Mouse (Mus musculus) naive thymus-derived CD4-positive, alpha-beta T cell, adult 2 months (primary cell): ENCODE data around the gene Ice2.

Source experiments
- DNase-seq: peaks from one replicate; pipeline ENCODE4 v3.0.0-alpha.2; 2011; ENCODE audit warnings: low read depth

Gene Ice2

DNA sequence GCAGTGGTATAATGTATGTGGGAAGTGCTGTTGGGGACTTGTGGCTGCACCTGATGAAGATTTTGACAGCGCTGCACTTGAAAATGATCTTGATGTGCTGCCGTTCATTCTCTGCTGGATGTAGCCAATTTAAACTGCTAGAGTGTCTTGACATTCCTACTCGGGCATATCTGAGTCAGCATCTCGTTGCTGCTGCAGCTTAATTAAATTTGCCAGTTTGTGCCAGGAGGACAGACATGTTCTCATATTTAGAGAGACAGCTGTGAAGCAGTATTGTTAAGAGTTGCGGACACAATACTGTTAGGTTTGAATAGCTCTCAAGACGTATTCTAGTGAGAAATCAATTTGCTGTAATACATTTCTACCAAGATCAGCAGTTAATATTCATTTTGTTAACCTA lies 7.0 kb downstream of the Ice2 start:
- no peak for DNase-seq

DNA sequence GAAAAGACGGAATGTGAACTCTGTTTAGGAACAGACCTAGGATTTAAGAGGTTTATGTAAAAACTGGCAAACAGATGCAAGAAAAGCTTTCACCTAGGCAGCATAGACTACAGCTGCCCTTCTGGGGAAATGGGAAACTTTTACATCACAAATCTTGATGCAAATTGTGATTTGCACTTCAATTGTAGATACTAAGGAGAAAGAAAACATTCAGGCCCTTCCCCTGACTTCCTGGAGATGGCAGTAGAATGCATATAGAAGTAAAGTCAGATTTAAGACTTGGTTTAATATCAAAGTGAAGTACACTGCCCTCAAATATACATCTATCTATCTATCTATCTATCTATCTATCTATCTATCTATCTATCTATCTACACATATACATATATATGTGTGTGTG lies 21.8 kb downstream of the Ice2 start:
- peak; percentile 24 for DNase-seq

DNA sequence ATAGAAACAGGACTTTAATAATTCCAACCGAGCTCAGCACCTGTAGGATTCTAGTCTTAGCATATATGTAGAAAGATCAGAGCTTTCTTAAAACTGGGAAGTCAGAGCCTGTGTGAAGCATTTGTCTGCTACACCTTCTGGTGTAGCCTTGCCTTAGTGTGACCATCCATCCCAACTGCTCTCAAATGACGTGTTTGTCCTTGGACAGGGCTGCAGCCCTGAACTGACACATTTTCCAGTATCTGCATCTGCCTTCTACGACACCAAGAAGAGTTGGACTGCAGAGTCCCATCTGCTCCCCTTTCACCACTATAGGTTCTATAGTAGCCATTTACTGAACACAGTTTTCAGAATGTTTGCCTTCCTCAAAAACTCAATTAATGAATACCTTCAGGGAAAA lies 32.8 kb downstream of the Ice2 start:
- no peak for DNase-seq

GRCm38 (mm10) chr9:69431863-69432555 lies 34.3 kb downstream of the Ice2 start:
- no peak for DNase-seq

DNA sequence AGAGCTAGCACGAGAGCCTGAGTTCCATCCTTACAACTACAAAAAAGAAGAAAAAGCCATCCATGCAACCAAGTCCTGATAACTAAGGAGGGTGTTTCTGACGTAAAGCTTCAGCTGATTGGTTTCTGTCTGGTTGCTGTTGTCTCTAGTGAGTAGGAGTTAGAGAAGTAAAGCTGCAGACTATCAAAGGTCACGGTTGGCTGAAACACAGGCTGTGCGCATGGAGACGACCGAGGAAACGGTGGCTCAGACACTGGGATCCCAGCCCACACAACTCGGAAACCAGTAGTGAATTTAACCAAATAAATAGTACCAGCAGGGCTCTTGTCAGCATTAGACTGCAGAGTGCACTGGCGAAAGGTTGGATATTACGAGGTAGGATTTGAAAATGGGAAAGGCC lies 37.5 kb downstream of the Ice2 start:
- no peak for DNase-seq

DNA sequence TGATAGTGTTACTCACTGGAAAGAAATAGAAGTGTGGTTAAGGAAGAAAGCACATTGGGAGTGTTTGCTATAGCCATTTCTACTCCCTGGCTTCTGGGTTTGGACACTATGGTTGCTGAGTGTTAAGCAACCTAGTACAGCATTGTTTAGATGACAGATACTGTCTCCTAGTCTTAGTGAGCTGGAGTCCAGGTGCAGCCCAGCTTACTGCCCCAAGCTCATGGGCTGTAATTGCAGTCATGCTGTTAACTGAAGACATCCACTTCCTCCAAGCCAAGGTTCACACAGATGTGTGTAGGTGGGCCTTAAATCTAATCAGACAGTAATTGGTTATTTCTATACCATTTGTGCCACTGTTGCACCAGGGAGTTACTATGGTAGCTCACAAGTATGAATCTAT lies 38.0 kb downstream of the Ice2 start:
- DNase-seq = no peak

DNA sequence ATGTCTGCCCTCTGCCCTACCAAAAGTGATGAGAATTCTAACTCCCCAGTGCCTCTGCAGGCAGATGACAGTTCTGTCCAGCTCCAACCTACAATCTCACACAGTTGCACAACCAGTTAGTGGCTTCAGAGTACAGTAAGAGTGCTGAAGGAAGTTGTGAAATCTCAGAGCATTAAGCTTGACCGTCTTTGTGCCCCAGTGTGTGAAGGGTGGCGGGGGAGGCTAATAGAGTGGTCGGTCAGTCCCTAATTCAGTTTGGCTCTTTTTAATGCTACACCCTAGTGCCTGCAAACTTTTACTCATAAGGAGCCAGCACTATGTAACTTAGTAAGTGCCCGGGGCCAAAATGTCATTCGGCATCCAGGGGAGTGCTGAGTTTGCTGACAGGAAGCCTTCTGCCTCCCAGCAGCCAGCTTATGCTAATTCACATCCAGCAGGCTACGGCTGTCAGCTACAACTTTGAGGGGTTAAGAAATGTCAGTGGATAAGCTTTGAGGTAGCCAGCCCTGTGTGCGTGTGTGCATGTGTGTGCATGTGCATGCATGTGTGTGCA lies 42.2 kb downstream of the Ice2 start:
- no peak for DNase-seq

- DNase-seq = peak; percentile 17
Measured at GRCm38 (mm10) chr9:69442471-69443038, 44.8 kb downstream of the Ice2 start.

- DNase-seq = no peak
Measured at GRCm38 (mm10) chr9:69443203-69443602, 45.5 kb downstream of the Ice2 start.

DNA sequence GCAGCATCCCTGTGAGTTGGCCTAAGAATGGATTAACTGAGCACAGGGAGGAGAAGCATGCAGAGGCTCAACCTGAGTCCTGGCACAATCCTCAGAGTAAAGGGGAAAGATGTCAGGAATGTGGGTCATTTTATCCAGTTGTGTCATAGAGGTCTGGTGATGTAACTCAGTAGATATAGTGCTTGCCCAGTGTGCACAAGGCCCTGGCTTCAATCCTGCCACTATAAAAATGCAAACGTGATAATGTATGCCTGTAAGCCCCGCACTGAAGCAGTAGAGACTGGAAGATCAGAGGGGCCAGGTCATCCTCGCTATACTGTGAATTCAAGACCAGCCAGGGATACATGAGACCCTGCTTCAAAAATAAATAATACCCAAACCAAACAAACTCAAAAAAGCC lies 51.1 kb downstream of the Ice2 start:
- no peak for DNase-seq

GRCm38 (mm10) chr9:69450636-69451035 lies 52.9 kb downstream of the Ice2 start:
- DNase-seq = no peak

DNA sequence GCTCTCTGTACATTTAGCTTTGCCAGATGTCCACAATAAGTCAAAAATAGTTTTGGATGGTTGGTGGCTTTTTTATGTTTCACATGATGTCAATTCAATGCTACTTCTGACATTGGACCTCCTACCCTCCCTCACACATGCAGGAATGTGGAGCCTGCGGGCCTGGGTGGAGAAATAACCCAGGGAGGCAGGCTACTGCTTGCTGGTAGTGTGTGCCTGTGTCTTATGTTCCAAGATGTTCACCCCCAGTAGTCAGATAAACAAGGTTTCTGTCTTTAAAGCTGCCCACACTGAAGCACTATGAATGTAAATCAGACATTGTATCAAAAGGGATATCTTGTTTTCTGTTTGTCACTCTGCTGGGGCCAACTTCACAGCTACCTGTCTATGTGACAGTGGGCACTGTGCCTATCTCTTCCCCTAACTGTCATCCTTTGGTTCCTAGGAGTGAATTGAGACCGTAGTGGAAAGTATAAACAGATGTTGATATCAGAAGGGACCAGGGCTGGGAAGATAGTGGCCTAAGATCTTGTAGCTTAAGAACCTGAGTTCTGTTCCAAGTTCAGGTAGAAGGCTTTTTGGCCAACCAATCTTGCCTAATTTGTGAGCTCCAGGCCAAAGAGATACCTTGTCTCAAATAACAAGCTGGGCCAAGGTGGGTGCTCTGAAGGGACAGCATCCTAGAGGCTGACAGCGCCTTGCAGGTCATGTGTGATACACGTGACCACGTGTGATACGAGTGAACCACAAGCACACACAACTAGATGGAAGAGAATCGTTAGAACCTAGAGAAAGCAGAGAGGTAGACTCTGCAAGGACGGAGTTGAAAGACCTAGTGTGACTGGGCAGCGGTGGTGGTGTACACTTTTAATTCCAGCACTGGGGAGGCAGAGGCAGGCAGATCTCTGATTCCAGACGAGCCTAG lies 54.4 kb downstream of the Ice2 start:
- DNase-seq = no peak

GRCm38 (mm10) chr9:69453066-69453900 lies 55.6 kb downstream of the Ice2 start, which contains the start of gene Anxa2:
Gene Anxa2 (plus strand): TSS chr9:69453620.
- peak; percentile 62 for DNase-seq

GRCm38 (mm10) chr9:69453901-69454666 lies 56.4 kb downstream of the Ice2 start:
- DNase-seq = peak; percentile 52

- no peak for DNase-seq
Measured at GRCm38 (mm10) chr9:69454691-69455090, 57.0 kb downstream of the Ice2 start.

GRCm38 (mm10) chr9:69455391-69455790 lies 57.7 kb downstream of the Ice2 start:
- DNase-seq = peak; percentile 44

- no peak for DNase-seq
Measured at GRCm38 (mm10) chr9:69456406-69457075, 58.8 kb downstream of the Ice2 start.

DNA sequence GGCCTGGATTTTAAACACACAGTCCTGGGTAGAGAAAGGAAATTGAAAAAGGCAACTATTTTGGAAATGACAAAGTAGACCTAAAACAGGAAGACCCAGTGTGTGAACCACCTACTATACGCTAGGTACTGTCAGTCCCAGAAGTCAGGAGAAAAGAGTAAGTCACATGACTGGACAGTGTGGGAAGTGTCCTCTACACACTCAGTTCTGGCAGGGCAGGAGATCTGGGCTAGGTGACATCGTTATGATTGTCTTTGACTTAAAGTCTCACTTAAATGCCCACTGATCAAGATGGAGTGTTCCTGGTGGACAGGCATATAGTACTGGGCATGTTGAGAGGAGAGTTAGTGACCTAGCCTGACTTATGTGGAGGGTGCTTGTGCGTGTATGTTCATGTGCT lies 59.4 kb downstream of the Ice2 start:
- DNase-seq = no peak

DNA sequence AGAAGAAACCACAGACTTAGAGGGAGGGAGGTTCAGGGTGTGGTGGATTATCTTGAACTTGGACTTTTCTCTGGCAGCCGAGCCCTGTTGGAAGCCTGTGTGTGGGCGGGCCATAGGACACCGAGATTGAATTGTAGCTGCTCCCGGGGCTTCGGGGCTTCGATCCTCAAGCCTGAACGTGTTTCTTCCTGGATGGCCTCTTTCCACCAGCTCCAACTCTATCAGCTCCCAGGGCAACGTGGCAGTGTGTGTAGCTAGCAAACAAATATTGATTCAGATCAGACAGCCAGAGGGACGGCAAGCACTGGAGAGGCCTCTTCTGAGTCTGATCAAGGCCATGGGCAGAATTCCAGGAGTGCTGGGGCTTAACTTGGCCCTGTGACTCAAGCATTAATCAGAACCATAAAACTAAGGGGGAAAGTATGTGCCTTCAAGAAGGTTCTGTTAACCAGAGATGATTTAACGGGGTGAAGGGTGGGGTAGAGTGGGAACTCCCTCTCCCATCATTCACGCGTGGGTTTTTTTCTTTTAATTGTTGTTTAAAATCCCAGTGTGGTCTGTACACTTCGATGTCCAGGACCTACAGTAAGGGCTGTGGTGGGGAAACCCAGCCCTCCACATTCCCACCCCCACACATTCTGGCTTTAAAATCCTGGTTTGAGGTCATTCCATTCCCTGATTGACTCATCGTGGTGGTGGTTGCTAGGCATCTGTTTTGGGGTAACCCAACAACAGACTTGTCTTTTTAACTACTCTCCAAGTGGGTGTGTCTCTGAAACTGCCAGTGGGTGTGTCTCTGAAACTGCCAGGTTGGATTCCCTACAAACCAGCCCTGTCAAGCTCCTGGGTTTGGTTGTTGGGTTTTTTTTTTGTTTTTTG lies 60.3 kb downstream of the Ice2 start:
- DNase-seq = peak; percentile 33
